Mouse (Mus musculus): Measurements from ENCODE around the gene Gnaq. TPM values are rescaled to one million over a fixed set of nuclear protein-coding genes. Genes with fewer than 3 reads are reported as not detected.
A peak's percentile ranks its signal among the peaks of the same experiment; 100 is the strongest.

The Gnaq gene
- polyA plus RNA-seq, 1 experiment from 2014 or later, result 60.5 TPM

DNA sequence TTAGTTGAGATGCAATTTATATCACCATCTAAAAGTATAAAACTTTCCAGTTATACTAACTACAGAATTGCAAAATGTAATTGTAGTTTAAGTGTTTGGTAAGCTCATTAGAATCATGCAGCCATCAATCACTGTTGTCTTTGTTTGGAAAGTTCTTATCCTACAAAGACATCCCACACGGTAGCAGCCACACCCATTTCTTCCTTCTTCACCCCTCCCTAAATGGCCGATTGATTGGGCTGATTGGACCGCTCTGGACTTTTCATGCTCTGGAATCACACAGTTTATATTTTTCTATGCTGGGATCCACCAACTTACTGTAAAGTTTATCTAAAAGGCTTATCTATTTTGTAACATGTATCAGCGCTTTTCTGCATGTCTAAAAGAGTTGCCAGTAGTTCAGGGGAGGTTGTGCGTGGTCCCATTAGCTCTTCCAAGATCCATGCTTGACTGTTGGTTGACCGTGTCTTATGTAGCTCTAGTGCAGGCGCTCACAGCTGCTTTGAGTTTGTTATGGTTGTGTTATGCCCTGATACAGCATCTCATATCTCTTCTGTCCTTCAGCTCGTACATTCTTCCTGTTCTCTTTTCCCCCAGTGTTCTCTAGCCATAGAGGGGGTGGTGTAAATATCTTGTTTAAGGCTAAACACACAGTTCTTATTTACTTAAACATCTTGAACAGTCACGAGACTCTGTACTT is 56.6 kb downstream of the Gnaq start:
- Histone ChIP-seq H3K79me2 (ENCODE audit: inconsistent target) (peaks cover 100% of the 10 kb centered on the region), H3K4me3 (ENCODE audit: inconsistent target) (no peak overlapping the region), H3K27ac (no peak overlapping the region), H3K36me3 (ENCODE audit: inconsistent target) (no peaks in the 10 kb centered on the region)
- 94% methylated on average over 8 of the region's 9 CpGs for WGBS (ENCODE audit: missing documents)

DNA sequence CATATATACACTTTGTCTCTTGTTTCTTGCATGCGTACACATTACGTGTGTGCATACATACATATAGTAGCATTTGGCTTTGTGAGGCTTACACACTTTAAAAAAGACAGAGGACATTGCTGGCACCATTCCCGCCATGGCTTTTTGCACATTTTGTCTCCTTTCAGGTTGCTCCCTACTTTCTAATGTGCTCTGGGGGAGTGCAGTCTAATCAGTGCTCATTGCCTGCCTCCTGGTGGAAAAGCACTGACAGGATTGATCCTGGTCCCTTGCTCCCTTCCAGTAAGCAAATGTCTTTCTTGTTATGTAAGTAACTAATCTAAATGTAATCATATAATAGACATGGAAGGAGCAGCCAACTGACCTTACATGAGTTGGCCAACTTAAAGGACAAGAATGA is 65.5 kb downstream of the Gnaq start:
- no peak overlapping the region for H3K27ac ChIP-seq
- 100% methylated on average over 3 of the region's 3 CpGs for WGBS (ENCODE audit: missing documents)
- H3K36me3 ChIP-seq (ENCODE audit: inconsistent target), result no peaks in the 10 kb centered on the region

DNA sequence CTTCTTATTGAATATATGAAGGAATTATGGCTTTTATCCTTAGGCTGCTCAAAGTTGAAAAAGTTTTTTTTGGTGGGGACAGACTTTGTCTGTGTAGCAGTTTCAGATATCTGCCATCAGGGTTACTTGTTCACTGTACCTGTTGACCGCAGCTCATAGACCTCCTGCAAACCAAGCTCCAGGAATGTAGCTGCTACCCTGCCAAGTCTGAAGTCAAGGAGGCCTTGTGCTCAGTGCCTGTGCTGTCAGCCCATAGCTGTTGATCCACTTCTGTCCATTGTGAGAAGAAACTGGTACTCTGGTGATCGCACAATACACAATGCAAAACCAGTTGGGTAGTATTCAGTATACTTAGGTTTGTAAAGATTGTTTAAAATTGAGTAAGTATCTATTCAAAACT is 68.7 kb downstream of the Gnaq start:
- WGBS (ENCODE audit: missing documents), result 88% methylated on average over 2 of the region's 2 CpGs
- Histone ChIP-seq H3K36me3 (ENCODE audit: inconsistent target) (no peaks in the 10 kb centered on the region), H3K4me3 (ENCODE audit: inconsistent target) (no peak overlapping the region), H3K79me2 (ENCODE audit: inconsistent target) (peaks cover 100% of the 10 kb centered on the region), H3K27ac (no peak overlapping the region)

More for the DNA sequence above, 65.5 kb downstream of the Gnaq start:
- Histone ChIP-seq H3K79me2 (ENCODE audit: inconsistent target) (peaks cover 100% of the 10 kb centered on the region), H3K4me3 (ENCODE audit: inconsistent target) (no peak overlapping the region)

DNA sequence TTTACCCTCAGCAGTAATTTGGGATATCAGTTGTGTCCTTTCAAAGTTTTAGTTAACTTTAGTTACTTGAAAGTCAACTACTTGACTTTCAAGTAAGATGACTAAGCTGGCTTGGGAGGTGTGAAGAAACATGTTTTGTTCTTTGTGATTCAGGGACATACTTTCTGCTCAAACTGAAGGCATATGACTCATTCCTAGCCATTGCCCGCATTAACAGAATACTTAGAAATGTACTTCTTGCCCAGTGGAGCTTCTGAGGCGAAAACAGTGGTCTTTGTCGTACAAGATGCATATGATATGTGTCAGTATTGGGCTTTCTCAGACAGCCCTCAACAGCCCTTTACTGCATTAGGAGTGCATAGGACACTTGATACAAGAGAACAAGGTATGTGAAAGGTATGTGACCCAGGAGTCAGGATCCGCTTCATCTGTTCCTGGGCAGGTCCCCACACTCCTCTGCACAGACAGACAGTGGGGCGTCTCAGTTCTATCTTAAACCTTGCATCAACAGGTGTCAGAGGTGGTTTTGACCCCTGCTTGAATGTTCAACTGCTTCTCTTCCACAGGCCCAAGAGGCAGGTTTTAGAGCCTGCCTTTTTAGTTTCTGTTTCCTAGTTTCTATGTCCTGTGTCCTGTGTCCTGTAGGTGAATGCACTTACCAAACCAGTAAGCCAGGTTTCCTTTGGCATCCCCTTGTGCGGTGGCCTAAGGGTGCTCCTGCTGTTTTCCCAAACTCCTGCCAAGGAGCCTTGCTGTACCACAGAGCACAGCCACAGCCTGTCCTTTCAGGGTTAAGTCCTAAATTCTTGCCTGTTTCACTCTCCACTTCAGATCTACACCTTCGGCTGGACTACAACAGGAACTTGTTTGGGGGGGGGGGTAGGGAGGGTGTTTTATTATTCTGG is 72.4 kb downstream of the Gnaq start:
- H3K36me3 ChIP-seq (ENCODE audit: inconsistent target), result no peaks in the 10 kb centered on the region
- peaks cover 100% of the 10 kb centered on the region for H3K79me2 ChIP-seq (ENCODE audit: inconsistent target)
- H3K4me3 ChIP-seq (ENCODE audit: inconsistent target), result no peak overlapping the region
- no peak overlapping the region for H3K27ac ChIP-seq
- 77% methylated on average over 7 of the region's 7 CpGs for WGBS (ENCODE audit: missing documents)

DNA sequence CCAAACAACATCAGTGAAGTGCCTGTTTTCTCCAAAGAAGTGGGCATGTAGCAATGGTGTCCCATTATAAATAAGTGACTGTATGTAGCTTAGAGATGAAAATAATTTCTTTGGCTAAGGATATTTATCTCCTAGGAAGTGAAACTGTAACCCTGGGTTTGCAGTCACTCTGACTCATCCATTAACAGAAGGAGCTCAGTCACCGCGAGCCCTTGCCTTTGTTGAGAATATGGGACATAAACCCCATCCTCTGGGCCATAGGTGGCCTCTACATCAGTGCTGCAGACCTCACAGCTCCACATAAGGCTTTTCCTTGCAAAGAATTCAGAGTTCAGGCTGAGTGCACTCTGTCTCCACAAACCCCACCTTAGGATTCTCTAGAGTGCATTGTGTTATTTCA is 77.0 kb downstream of the Gnaq start:
- WGBS (ENCODE audit: missing documents), result 18% methylated on average over 2 of the region's 2 CpGs
- Histone ChIP-seq H3K27ac (0 out of 2 replicates have a peak overlapping the region, but pooled peaks have one; percentile 2), H3K79me2 (ENCODE audit: inconsistent target) (peaks cover 100% of the 10 kb centered on the region), H3K4me3 (ENCODE audit: inconsistent target) (no peak overlapping the region), H3K36me3 (ENCODE audit: inconsistent target) (no peaks in the 10 kb centered on the region)

DNA sequence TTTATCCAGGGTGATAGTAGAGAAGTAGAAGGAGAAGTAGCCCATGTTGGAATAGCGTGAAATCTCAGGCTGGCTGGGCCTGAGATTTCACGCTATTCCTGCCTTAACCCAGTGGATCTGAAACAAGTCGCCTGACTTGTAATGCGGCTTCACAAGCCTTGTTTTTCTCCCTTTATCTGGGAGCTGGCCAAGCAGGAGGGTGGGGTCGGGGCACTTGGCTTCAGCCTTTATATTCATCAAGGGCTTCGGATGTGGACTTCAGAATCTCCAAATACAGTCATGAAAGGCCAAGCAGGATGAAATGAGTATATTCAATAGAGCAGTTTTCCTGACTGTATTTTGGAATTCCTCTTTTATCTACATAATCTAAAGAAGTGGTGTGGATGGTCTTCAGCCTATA is 82.3 kb downstream of the Gnaq start:
- WGBS (ENCODE audit: missing documents), result 83% methylated on average over 6 of the region's 6 CpGs
- H3K27ac ChIP-seq, result no peak overlapping the region

DNA sequence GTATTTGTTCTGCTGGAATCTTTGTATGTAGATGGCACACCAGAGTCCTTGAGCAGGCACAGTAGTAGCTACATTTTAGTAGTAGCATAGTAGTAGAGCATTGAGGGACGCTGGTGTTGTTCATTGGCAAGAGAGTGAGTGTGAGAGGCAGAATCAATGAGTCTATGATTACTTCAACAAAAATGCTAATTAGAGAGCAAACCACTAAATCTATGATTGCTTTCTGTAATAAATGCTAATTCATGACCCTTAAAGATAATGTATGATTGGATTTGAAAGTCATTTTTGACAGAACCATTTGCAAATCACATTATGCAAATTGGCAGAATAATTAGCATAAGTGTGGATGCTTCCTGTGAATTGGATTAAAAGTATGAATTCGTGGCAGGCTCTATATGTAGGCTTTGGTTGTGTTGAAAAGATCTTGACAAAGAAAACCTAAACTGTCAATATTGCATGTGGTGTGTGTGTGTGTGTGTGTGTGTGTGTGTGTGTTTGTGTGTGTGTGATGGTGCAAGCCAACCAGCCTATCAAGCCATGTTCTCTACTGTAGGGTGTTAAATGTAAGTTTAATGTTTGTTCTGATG is 82.9 kb downstream of the Gnaq start:
- Histone ChIP-seq H3K79me2 (ENCODE audit: inconsistent target) (peaks cover 100% of the 10 kb centered on the region), H3K4me3 (ENCODE audit: inconsistent target) (no peak overlapping the region), H3K36me3 (ENCODE audit: inconsistent target) (0 out of 2 replicates have a peak, but pooled peaks cover 15% of the 10 kb centered on the region), H3K27ac (no peak overlapping the region)
- whole genome bisulfite sequencing (ENCODE audit: missing documents), result 100% methylated on average over 2 of the region's 2 CpGs

More for the DNA sequence above, 82.3 kb downstream of the Gnaq start:
- H3K4me3 ChIP-seq (ENCODE audit: inconsistent target), result no peak overlapping the region
- peaks cover 100% of the 10 kb centered on the region for H3K79me2 ChIP-seq (ENCODE audit: inconsistent target)
- 0 out of 2 replicates have a peak, but pooled peaks cover 10% of the 10 kb centered on the region for H3K36me3 ChIP-seq (ENCODE audit: inconsistent target)

DNA sequence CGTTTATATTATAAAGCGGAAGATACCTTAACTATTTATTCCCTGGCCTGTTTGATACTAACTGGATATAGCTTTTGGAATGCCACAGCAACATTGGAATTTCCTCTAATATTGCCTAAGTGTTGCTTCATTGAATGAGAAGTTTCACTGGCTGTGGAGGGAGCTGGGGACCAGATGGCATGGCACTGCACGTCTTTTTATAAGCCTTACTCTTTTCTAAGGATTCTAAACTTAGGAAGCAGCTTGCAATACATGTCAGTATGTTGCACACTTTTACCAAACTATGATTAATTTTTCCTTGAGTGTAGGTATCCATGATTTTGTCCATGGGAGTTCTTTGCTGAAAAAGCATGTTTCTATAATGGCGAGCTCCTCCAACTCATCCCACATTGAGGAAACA is 87.3 kb downstream of the Gnaq start:
- no peak overlapping the region for H3K4me3 ChIP-seq (ENCODE audit: inconsistent target)
- WGBS (ENCODE audit: missing documents), result 84% methylated on average over 4 of the region's 4 CpGs
- H3K27ac ChIP-seq, result no peak overlapping the region
- 0 out of 2 replicates have a peak, but pooled peaks cover 26% of the 10 kb centered on the region for H3K36me3 ChIP-seq (ENCODE audit: inconsistent target)
- H3K79me2 ChIP-seq (ENCODE audit: inconsistent target), result peaks cover 99% of the 10 kb centered on the region

DNA sequence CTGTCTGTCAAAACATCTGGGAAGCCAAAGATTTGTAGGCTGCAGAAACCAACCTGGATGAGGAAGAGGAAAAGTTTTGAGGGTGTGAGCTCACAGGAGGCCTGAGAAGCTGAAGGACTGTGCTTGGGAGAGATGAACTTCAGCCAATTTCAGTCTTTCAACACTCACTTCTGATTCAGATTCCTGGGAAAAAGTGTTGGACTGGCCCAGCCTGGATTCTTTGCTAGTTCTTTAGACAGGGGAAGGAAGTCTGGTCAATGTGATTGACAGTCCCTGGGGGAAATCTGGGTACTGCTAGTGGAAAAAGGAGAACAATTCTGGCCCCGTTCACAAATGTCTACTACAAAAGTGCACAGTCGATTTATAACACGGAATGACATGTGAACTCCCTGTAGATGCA is 89.9 kb downstream of the Gnaq start:
- Histone ChIP-seq H3K27ac (no peak overlapping the region), H3K4me3 (ENCODE audit: inconsistent target) (no peak overlapping the region), H3K36me3 (ENCODE audit: inconsistent target) (peaks cover 34% of the 10 kb centered on the region), H3K79me2 (ENCODE audit: inconsistent target) (peaks cover 98% of the 10 kb centered on the region)
- 35% methylated on average over 3 of the region's 3 CpGs for WGBS (ENCODE audit: missing documents)

DNA sequence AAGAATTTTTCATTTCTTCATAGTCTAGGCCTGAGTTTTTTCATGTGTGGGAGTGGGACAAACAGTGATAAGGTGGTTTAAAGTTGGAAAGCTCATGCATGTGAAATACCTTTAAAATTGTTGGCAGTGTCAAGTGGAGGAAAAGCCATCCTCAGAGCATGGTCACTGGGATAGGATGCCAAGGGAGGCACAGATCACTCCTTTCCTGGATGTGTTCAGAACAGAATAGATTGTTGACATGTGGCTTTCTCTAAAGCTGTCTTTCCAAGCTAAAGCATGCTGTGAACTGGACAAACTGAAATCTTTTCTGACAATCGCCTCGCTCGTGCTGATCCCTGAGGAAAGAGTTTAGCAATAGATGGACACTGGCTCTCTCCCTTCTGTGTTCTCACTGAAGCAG is 90.5 kb downstream of the Gnaq start:
- 98% methylated on average over 3 of the region's 3 CpGs for WGBS (ENCODE audit: missing documents)
- Histone ChIP-seq H3K4me3 (ENCODE audit: inconsistent target) (no peak overlapping the region), H3K36me3 (ENCODE audit: inconsistent target) (peaks cover 36% of the 10 kb centered on the region), H3K79me2 (ENCODE audit: inconsistent target) (peaks cover 98% of the 10 kb centered on the region), H3K27ac (no peak overlapping the region)

DNA sequence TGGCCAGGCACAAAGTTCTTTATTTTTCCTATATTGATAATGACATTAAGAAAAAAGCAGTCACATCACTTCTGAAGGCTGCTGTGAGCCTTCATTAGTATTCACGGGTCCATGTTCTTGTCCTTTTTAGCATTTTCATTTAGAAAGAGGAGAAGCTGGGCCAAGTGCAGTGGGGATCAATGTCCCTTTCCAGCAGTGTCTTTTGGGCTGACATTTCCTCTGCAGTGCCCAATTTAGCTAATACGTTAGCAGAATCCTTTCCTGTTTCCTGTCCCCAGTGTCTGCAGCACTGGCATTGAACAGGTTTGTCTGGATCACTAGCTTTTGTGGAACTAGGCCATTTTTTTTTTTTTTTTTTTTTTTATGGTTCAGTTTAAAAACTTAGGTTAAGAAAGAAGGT is 92.2 kb downstream of the Gnaq start:
- Histone ChIP-seq H3K79me2 (ENCODE audit: inconsistent target) (peaks cover 98% of the 10 kb centered on the region), H3K27ac (no peak overlapping the region), H3K4me3 (ENCODE audit: inconsistent target) (no peak overlapping the region), H3K36me3 (ENCODE audit: inconsistent target) (peaks cover 35% of the 10 kb centered on the region)
- WGBS (ENCODE audit: missing documents), result 44% methylated on average over 2 of the region's 2 CpGs

DNA sequence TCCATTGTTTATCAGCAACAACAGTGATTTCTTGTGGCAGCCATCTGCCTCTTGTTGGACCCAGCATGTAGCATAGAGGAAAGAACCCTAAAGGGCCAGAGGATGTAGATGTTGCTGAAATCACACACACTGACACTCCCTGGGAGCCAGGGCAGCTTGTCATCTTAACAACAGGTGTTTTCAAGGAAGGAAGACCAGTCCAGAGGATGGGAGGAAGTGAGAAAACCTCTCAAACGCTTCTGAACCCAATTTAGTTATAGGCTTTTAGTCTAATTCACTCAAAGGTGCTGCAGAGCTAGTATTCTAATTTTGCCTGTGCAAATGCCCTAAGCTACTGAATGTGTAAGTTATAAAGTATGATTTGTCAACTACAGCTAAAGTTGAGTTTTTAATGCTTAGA is 99.0 kb downstream of the Gnaq start:
- Histone ChIP-seq H3K4me3 (ENCODE audit: inconsistent target) (no peak overlapping the region), H3K79me2 (ENCODE audit: inconsistent target) (peaks cover 99% of the 10 kb centered on the region), H3K27ac (no peak overlapping the region), H3K36me3 (ENCODE audit: inconsistent target) (peaks cover 12% of the 10 kb centered on the region)
- WGBS (ENCODE audit: missing documents), result 36% methylated on average over 1 of the region's 1 CpGs

DNA sequence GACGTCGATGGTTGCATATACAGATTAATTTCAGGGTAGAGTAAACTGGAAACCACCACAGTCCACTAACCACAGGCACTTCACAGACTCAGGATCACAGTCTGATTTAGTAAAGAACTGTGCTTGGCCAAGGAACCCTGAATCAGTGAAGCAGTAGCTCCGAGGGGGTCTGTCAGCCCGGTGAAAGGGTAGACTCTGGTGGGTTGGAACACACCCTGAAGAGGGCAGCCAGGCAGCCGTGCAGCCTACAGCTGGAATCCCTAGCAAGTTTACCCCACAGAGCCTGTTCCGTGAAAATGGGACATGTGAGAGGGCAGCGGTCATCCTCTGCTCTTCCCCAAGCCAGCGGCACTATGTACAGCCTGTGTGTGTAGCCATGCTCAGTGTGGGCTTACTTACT is 103.0 kb downstream of the Gnaq start:
- no peaks in the 10 kb centered on the region for H3K36me3 ChIP-seq (ENCODE audit: inconsistent target)
- no peak overlapping the region for H3K4me3 ChIP-seq (ENCODE audit: inconsistent target)
- H3K27ac ChIP-seq, result no peak overlapping the region
- peaks cover 100% of the 10 kb centered on the region for H3K79me2 ChIP-seq (ENCODE audit: inconsistent target)
- WGBS (ENCODE audit: missing documents), result 96% methylated on average over 8 of the region's 8 CpGs

DNA sequence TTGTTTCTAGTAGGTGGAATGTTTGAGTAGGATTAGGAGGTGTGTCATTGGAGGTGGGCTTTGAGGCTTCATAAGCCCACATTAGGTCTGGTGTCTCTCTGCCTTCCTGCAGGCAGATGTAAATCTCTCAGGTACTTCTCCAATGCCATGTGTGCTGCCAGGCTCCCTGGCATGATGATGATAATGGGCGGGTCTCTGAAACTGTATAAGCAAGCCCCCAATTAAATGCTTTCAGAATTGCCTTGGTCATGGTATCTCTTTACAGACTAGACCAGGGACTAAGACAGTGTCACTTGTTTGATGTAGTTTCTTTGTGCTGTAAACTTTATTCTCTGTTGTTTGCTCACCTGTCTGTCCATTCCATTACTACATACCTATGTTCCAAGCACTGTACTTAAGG is 104.4 kb downstream of the Gnaq start:
- 100% methylated on average over 1 of the region's 1 CpGs for WGBS (ENCODE audit: missing documents)
- Histone ChIP-seq H3K79me2 (ENCODE audit: inconsistent target) (peaks cover 100% of the 10 kb centered on the region), H3K27ac (no peak overlapping the region), H3K4me3 (ENCODE audit: inconsistent target) (no peak overlapping the region), H3K36me3 (ENCODE audit: inconsistent target) (no peaks in the 10 kb centered on the region)

DNA sequence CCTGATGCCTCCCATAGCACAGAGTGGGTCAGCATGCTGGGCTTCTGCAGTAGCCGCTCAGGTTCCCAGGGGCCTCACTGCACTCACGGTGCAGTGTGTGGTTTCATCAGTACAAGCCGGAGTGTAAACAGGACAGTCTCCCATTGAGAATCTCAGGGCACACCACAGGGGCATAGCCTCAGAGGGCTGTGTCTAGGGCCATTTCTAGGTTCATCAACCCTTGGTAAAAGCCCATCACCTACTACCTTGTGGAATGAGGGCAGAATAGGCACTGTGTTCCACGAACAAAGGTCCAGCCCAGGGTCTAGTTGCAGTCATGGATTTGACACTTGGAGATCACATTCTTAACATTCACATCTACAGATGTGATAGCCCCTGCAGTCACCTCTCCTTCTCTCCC is 105.4 kb downstream of the Gnaq start:
- Histone ChIP-seq H3K36me3 (ENCODE audit: inconsistent target) (no peaks in the 10 kb centered on the region), H3K79me2 (ENCODE audit: inconsistent target) (peaks cover 100% of the 10 kb centered on the region)
- WGBS (ENCODE audit: missing documents), result 94% methylated on average over 4 of the region's 4 CpGs

More for the DNA sequence above, 105.4 kb downstream of the Gnaq start:
- H3K4me3 ChIP-seq (ENCODE audit: inconsistent target), result no peak overlapping the region
- no peak overlapping the region for H3K27ac ChIP-seq
